Mouse (Mus musculus): ENCODE data around the gene Gm4187. TPM values are rescaled to one million over a fixed set of nuclear protein-coding genes. Genes with fewer than 3 reads are reported as not detected.
"Not testable (repeated sequence)": the region's sequence is repeated elsewhere in the genome, so short reads cannot be mapped to it uniquely, and the experiment has no call there.

Gene Gm4187
- polyA plus RNA-seq (2014; fragmentation: Nextera tagmentation; extraction: Ambion mirVana): not detected in 2 replicates

- H3K27me3 ChIP-seq (ENCODE audit: control insufficient read depth, insufficient read depth, low read length); H3K36me3 ChIP-seq (ENCODE audit: control insufficient read depth, insufficient read depth, low read length); H3K4me2 ChIP-seq (ENCODE audit: low read depth); H3K9me3 ChIP-seq (ENCODE audit: control insufficient read depth, low read length); DNase-seq (ENCODE audit: low spot score); H3K9ac ChIP-seq (ENCODE audit: low read length); H3K27ac ChIP-seq (ENCODE audit: low read depth, low read length); ATAC-seq (ENCODE audit: insufficient read depth, low FRiP score, low TSS enrichment); H3K4me1 ChIP-seq (ENCODE audit: control insufficient read depth, insufficient read depth, low read length); H3K4me3 ChIP-seq (ENCODE audit: low read depth, low read length): not testable (repeated sequence)
- no CpG with 5 or more reads among the region's 2 CpGs for whole genome bisulfite sequencing
Measured at GRCm38 (mm10) chr7:22329617-22330016, at the start of gene Gm4187. Gm4187 (minus strand) TSS chr7:22329717.

- not testable (repeated sequence) for H3K4me2 ChIP-seq (ENCODE audit: low read depth); H3K36me3 ChIP-seq (ENCODE audit: control insufficient read depth, insufficient read depth, low read length); H3K9me3 ChIP-seq (ENCODE audit: control insufficient read depth, low read length); H3K4me3 ChIP-seq (ENCODE audit: low read depth, low read length); H3K9ac ChIP-seq (ENCODE audit: low read length); ATAC-seq (ENCODE audit: insufficient read depth, low FRiP score, low TSS enrichment); H3K27me3 ChIP-seq (ENCODE audit: control insufficient read depth, insufficient read depth, low read length); DNase-seq (ENCODE audit: low spot score); H3K4me1 ChIP-seq (ENCODE audit: control insufficient read depth, insufficient read depth, low read length); H3K27ac ChIP-seq (ENCODE audit: low read depth, low read length)
- WGBS: no CpG with 5 or more reads among the region's 1 CpGs
Measured at GRCm38 (mm10) chr7:22370939-22371338, 41.4 kb upstream of the Gm4187 start, which contains the start of gene Gm8660. Gm8660 (minus strand) TSS chr7:22371039.

Other genes starting within 250 kb of the Gm4187 start
- gene Gm16451, start 211.5 kb downstream of the Gm4187 start, polyA plus RNA-seq (2014; fragmentation: Nextera tagmentation; extraction: Ambion mirVana): not detected in 2 replicates
- not detected in 2 replicates for gene Gm10666, start 195.0 kb downstream of the Gm4187 start, polyA plus RNA-seq (2014; fragmentation: Nextera tagmentation; extraction: Ambion mirVana)
- gene Vmn1r142, start 165.7 kb downstream of the Gm4187 start, polyA plus RNA-seq (2014; fragmentation: Nextera tagmentation; extraction: Ambion mirVana): not detected in 2 replicates
- not detected in 2 replicates for gene Vmn1r143, start 140.3 kb downstream of the Gm4187 start, polyA plus RNA-seq (2014; fragmentation: Nextera tagmentation; extraction: Ambion mirVana)
- not detected in 2 replicates for gene Gm8653, start 128.5 kb downstream of the Gm4187 start, polyA plus RNA-seq (2014; fragmentation: Nextera tagmentation; extraction: Ambion mirVana)
- not detected in 2 replicates for gene Gm8453, start 100.2 kb downstream of the Gm4187 start, polyA plus RNA-seq (2014; fragmentation: Nextera tagmentation; extraction: Ambion mirVana)
- gene Gm8660, start 41.3 kb upstream of the Gm4187 start, polyA plus RNA-seq (2014; fragmentation: Nextera tagmentation; extraction: Ambion mirVana): not detected in 2 replicates
- gene Vmn1r148, start 83.9 kb upstream of the Gm4187 start, polyA plus RNA-seq (2014; fragmentation: Nextera tagmentation; extraction: Ambion mirVana): not detected in 2 replicates
- not detected in 2 replicates for gene Vmn1r149, start 108.5 kb upstream of the Gm4187 start, polyA plus RNA-seq (2014; fragmentation: Nextera tagmentation; extraction: Ambion mirVana)
- gene Gm10665, start 134.4 kb upstream of the Gm4187 start, polyA plus RNA-seq (2014; fragmentation: Nextera tagmentation; extraction: Ambion mirVana): not detected in 2 replicates
- not detected in 2 replicates for gene Vmn1r151, start 170.0 kb upstream of the Gm4187 start, polyA plus RNA-seq (2014; fragmentation: Nextera tagmentation; extraction: Ambion mirVana)
- gene Vmn1r152, start 193.2 kb upstream of the Gm4187 start, polyA plus RNA-seq (2014; fragmentation: Nextera tagmentation; extraction: Ambion mirVana): not detected in 2 replicates
- gene Gm8677, start 205.2 kb upstream of the Gm4187 start, polyA plus RNA-seq (2014; fragmentation: Nextera tagmentation; extraction: Ambion mirVana): not detected in 2 replicates
- gene Gm4201, start 235.6 kb upstream of the Gm4187 start, polyA plus RNA-seq (2014; fragmentation: Nextera tagmentation; extraction: Ambion mirVana): not detected in 2 replicates

Measured in neural tube, embryonic 11.5 days (tissue).